Mouse (Mus musculus) retina, postnatal 7 days (tissue): Measurements from ENCODE around the gene Fgfr2.

Source experiments
- DNase-seq: peaks from one replicate; pipeline ENCODE4 v3.0.0-alpha.2; 2012; ENCODE audit warnings: low read depth, low spot score

Gene Fgfr2

DNA sequence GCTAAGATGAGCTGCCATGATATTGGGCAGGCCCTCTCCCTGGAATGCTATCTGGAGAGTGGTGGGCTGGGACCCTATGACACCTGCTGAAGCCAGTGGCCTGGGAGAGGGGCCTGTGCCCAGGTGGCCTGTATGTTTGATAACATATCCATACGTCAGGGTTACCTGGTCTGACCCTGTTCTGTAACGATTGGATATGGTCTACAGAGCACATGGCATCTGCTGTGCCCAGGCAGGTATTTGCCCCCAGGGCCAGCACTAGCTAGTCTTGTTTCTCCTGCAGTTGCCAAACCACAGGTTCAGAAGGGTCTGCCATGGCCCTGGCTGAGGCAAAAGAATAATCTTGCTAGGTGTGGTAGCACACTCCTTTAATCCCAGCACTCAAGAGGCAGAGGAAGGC, 429.6 kb downstream of the Fgfr2 start:
- DNase-seq: no peak

DNA sequence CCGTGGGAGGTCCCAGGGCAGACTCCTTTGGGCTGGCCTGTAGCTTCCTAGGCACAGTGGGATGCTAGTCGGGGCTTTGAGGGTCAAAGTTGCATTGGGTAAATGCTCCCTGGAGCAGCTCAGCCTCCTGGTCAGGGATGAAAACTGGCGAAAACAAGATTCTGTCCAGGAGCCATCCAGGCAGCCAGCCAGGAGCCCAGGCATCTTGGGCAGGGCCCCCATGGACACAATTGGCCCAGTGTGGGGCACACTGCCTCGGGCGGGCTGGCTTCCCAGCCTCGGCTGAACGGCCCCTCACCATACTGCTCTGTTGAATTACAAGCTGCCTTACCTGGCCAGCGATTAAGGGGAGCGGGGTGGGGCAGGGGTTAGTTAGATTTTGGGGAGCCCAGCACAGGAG, 430.4 kb downstream of the Fgfr2 start:
- DNase-seq: no peak

DNA sequence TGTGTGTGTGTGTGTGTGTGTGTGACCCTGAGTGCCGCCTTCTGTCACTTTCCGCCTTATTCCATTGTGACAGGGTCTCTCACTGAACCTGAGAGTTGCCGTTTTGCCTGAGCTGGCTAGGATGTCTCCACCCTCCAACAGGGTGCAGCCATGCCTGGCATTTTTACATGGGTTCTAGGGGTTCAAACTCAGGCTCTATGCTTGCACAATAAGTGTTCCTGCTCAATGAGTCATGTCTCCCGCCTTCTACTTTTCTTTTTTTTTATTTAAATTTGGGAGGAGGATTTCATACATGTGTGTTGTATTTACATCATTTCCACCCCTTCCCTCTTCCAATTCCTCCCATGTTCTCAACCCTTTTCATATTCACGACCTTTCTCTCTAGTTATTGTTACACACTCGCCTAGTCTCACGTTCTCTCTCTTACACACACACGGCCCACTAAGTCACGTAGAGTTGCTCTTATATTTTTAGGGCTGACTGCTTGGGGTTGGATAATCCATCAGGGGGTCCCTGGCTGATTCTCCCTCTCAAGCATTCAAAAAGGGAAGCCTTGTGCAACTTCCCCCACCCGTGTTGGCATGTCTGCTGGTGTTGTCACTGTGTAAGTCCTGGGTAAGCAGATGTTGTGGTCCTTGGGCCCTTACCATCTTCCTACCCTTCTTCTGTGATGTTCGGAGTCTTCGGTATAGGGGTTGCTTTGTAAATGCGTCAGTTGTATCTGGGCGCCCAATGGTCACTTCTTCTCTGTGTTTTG, 432.3 kb downstream of the Fgfr2 start:
- no peak for DNase-seq

DNA sequence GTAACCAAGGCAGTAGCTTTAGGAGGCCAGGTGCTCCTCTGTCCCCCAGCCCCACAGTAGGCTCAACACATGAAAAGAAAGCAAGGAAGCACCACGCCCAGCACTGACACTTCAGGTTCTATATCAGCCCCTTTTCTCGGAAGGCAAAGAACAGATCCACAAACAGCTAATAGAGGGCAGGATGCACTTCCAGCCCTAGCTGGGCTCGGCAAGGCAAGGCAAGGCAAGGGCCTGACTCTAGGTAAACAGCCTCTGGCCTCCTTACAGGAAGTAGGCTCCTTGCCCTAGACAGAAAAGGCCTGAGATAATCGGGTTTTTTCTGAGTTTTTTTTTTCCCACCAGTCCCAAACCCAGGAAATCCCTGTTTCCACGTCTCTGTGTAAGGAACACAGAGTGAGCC, 433.4 kb downstream of the Fgfr2 start:
- no peak for DNase-seq

DNA sequence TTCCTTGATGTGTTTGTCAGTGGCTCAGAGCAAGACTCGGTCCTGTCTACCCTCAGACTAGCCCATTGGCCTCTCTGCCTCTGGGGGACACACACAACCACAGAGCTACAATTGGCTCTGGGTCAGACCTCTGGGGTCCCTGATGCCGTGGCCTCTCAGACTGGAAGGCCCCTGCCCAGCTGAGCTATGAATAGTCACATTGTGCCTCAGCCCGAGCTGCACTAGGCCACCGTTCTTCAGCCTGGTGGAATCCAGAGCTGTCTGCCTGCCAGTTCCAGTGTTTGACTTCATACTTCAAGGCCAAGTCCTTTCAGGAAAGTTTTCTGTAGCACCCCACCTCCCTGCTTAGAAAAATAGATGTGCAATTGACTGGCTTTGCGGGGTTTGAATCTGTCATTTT, 434.4 kb downstream of the Fgfr2 start:
- DNase-seq: no peak

DNA sequence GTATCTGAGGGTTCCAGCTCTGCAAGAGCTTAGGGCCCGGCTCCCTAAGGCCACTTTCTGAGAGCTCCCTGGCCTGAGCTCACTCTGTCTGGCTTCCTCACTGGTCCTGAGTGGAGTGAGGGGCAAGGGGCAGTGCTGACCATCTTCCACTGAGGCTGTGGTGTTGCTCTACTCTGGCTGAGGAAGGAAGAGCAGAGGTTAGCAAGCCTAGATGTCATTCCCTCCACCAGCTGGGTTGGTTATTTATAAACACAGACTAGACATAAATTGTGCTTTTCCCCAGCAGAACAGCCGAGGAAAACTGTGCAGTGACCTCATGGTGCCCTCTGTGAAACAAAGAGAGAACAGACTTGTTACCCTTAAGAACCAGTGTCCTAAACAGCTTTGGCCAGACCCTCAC, 435.3 kb downstream of the Fgfr2 start:
- DNase-seq: no peak

DNA sequence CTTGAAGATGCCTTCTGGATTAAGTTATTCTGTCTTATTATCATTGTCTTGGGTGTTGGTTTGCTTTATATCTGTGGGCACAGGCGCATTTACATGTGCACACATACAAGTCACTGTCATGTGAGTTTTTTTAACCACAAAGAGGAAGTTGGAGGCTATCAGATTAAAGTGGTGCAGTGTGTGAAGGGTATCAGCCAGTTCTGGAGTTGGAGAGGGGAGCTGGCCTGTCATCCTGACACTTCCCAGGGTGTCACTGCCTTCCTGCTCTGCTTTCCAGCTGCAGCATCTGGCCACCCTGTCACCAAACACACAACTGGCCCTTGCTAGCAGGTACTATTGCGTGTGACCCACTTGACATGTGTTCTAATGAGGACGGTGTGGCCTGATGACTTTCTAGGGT, 436.6 kb downstream of the Fgfr2 start:
- DNase-seq: no peak

DNA sequence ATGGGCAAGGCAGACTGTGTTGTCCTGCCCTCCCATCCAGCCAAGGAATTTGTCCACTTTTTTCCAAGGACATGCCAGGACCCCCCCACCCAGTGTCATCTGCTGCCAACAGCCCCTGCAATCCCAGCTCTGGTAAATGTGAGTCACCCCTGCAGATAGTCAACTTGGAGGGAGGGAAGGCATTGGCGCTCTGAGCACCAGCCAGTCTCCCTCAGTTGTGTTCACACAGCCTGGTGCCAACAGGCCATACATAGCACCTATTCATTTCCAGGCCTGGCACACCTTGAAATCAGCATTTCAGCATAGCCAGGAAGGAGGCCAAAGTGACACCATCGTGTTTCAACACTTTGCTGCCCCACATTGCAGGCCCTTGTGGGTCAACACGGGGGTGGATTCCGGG, 439.2 kb downstream of the Fgfr2 start:
- no peak for DNase-seq

DNA sequence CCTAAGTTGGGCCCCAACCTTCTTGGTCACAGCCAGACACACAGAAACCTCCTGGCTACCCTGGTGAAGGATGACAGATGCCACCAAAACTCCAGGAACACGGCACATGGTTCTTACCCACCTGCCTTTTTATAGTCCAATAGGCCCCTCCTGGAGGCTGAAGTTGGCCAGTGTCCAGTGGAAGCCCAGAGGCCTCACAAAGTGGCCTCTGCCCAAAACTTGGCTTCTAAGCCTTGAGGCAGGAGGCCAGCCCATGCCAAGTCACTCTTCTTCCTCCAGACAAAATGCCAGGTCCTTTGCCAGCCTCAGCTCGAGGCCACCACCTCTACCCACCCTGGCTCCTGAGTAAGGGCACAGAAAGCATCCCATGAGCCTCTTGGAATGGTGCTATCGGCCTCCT, 440.2 kb downstream of the Fgfr2 start:
- DNase-seq: no peak

DNA sequence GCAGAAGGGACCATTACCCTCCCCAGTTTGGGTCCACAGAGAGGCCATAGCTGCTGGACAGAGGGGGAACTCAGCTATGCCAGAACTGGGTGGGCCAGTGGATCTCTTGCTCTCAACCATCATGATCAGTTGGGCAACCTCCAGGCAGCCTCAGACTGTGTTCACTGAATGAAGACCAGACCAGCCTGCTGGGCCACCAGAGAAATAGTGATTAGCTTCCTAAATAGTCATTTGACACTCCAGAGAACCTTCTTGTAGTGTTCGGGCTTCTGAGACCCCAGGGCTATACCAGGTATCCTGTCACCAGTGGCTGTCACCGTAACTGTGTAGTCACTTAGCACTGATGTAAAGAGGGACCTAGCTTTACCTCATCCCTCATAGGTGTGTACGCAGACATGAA, 440.8 kb downstream of the Fgfr2 start:
- no peak for DNase-seq

DNA sequence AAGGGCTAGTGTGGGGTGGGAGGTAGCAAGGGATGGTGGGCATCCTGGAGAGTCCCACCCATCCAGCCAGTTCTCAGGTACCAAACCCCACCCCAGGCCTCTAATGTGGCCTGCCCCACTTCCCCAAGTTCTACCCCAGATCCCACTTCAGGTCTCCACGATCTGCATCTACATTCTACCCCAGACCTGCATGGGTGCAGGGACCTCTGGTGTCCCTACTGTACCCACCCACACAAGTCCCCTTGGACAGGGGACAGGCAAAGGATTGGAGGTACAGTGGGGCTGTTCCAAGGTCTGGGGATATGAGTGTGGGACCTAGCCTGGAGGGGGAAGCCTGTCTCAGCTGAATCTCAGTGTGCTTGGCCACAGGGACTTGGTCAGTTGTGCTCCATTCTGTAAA, 441.3 kb downstream of the Fgfr2 start:
- DNase-seq: no peak

DNA sequence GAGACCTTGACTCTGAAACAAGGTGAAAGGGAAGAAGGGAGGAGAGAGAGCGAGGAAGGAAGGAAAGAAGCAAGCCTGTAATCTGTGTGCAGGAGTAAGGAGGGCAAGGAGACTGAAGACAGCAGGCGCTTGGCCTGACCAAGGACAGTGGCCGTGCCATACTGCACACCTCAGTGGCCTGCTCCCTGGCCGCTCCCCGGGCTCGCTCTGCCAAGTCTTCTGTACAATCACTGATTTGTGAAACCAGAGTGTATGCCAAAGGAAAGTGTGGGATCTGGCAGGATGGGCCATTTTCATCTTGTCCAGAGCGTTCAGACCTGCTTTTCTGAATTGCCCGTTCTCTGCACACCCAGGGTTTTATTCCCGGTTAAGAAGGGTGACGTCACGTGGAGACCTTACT, 441.9 kb downstream of the Fgfr2 start:
- DNase-seq: no peak

DNA sequence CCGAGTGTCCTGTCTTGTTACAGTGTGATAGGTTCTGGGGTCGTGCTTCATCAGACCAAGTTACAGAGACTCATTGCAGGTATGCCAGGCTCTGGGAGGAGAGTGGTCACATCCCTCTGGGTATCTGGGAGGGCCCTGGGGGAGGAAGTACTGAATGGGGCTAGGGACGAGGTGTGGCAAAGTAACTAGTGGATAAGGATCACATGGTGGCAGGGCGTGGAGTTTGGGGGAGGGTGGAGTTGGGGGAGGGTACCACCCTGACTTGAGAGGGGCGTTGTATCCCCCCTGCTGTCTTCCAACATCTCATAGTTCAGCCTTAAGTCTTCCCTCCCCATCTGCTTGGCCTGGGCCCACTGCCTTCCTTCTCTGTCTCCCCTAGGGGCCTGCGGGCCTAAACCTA, 443.6 kb downstream of the Fgfr2 start:
- no peak for DNase-seq

DNA sequence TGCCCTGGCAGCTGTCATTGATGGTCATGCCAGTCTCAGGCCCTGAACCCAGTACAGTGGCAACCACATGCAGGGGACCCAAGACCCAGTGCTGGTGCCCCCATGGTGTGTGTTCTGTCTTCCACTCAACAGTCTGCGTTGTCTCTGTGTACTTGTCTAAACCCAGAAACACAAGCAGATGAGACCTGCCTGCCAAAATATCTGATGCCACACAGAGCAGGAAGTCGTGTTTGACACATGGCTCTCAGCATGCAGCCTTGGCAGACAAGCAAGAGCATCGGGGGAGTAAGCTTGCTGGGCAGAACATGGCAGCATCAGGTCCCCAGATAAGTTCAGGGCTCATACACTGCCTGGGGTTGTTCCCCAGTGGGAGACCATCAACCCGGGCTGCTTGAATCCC, 444.0 kb downstream of the Fgfr2 start:
- DNase-seq: no peak

DNA sequence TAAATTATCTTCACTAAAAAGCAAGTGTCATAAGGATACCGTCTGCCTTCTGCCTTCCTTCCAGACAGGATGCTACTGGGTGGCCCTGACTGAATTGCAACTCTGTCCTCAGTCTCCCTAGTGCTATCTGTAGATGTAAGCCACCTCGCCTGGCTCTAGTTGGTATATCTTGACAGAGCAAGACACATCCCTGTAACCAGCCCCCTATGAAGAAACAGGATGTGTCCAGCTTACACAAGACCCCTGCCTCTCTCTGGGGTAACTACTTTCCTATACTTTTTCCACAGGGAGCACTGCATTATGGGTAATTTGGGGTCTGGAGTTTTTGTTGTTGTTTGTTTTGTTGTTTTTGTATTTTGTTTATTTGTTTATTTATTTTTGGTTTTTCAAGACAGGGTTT, 447.2 kb downstream of the Fgfr2 start:
- DNase-seq: no peak

DNA sequence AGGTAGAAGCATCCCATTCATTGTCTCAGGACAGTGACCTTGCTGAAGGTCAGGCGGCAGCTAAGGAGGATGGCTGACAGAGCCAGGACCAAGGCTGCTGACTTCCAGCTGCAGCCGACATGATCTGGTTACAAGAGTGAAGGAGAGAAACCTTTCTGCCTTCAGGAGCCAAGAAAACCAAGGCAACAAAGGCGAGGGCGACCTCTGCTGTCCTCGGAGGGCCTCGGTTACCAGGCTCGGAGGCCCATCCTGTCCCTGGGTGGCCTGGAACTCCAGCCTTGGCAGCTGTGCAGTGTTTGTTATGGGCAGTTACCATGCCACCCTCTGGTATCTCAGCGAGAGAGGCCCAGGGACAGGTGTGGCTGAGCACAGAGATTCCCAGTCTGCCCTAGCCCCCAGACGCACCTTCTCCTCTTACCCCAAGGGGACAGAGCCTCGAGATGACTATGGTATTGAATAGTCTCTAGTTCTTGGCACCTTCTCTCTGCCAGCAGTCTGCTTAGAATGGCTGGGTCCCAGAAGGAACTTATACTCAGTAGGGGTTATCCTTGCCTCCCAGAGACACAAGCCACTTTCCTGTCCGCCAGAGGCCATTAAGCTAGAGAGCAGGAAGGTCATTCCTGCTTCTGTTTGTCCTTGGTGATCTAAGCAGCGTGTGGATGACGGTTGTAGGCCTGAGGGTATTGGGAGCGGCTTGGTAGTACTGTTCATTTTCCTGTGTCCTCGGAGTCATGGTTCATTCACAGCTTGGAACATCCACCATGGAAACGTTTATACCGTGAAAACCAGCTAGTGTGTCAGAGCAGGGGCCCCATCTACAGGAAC, 449.0 kb downstream of the Fgfr2 start:
- no peak for DNase-seq

DNA sequence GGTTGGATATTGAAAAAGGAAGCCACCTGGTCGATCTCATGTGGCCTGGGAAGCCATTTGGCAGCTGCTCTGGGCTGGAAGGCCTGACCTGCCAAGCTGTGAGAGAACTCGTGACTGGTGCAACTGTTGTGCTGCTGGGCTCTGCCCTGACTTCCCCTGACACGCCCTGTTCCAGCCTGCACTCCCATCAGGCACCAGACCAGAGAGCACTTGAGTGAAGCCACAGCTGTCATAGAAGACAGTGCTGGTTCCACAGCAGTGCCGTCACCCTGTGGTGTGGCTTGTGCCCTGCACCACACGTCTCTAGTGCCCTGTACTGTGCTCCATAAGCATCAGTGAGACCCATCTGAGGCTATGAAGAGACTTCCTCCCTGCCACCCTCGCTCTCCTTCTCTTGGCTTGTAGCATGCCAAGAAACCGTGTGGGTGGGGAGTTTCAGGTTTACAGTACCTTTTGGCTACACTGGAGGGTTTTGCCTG, 450.6 kb downstream of the Fgfr2 start:
- DNase-seq: no peak

DNA sequence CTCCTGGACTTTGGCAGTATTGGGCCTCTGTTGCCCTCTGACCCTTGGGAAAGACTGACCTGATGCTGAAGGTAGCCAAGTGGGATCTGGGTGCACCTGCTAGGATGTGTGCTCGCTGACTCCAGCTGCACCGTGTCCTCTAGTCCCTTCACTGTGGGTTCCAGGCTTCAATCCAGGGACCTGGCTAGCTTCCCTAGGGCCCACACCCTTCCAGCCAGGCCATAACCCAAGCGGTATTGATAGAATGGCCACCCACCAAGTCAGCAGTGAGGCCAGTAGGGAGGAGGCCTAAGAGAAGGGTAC, 452.3 kb downstream of the Fgfr2 start:
- DNase-seq: no peak

DNA sequence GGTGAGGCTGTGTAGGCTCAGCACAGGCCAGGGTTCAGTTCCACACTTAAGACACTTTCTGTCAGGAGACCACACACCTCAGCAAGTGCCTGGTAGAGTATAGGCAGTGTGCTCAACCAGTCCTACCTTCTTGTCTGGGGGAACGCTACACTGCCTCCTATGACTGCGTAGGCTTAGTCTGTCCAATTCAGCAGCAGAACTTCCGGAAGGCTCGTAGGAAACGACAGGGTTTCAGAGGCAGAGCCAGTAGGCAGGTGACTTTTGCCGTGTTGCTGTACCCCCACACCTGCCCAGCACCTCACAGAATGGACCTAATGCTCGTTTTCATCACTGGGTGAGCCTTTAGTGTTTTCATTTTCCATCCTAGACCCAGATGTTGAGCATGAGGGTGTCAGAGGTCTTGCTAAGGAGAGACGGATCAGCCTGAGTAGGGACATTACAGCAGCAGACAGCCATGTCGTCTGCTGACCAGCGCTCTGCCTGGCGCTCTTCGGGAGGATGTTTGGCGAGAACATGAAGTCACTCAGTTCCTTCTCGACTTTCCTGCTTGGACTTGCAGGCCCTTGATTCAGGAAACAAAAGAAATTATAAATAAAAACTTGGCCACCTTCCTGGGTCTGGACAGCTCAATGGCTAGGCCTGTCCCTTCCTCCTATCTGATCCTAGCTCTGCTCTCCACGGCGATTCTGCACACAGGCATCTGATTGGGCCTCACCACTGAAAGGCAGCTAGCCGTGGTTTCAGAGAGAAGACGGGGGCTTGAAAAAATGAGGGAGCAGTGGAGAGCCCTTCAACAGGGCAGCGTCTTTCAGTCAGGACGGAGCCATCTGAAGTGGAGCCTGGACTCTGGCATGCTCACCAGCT, 452.9 kb downstream of the Fgfr2 start:
- no peak for DNase-seq

DNA sequence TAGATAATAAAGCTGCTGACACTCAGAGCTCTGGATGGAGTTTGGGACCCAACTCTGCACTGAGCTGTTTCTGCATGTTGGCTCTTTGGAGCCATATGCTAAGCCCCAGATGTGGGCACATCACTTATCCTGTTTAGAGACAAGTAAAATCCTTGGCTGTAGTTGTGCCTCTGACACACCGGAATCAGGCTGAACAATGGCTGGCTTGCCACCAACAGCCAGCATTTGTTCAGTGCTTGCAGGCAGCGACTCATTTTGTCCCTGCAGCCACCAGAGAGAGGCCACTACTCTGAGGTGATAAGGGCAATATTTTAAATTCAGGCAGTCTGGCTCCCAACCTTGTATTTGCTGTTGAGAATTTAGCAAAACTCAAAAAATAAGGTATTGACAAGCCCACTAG, 454.5 kb downstream of the Fgfr2 start:
- no peak for DNase-seq

DNA sequence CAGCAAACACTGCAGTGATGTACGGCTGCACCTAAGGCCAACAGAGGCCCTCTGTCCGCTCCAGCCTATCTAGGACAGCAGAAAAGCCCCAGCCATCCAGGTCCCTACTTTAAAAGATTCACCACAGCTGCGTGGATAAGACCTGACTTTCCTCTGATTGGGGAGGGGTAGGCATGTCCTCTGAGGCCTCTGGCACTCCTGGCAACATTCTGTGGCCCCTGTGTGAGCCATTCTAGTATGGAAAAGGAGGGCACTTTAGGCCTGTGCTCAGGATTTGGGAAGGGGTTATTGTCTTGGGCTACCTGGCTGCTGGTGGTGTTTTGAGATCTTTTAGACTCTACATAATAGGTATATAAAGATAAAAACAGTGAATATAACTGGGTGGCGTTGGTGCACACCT, 456.6 kb downstream of the Fgfr2 start:
- DNase-seq: no peak

DNA sequence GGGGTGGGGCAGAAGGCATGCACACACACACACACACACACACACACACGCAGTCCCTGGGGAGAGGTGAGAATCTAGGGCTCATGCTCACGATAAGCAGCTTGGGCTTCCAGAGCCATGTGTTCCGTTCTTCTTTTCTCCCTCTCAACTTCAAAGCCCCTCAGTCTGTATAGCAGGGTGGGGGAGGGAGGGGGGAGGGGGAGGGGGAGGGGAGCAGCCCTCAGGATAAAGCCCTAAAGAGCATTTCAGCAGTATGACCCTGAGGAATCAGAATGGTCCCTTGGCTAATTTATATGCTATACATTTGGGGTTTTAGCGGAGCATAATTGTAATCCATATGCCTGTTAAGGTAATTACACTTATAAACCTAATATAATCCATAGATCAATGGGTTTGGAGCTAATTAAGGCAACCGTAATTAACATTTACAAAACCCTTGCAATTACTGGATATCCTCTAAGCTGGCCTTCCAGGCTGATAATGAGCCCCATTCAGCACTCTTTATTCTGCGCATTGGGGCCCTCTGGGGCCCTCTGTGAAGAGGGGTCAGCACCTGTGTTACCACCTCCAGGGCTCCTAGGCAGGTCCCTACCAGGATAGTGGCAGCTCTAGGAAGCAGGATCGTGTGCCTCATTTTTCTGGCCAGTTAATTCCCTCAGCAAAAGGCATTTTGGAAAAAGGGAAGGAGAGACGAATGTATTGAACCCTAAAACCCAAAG, 457.3 kb downstream of the Fgfr2 start:
- DNase-seq: peak; percentile 37
